Mouse (Mus musculus) ES-E14 (cell line): ENCODE measurements around the gene Secisbp2l. TPM values are rescaled to one million over a fixed set of nuclear protein-coding genes. Genes with fewer than 3 reads are reported as not detected.

Experiments
- DNase-seq: peaks from one replicate; pipeline ENCODE4 v3.0.0-alpha.2; 2013; ENCODE audit warnings: low read depth, low spot score
- H3K27ac ChIP-seq: 2 replicates; pipeline ENCODE4 v1.5.1; 2012; ENCODE audit warnings: low read depth, mild to moderate bottlenecking, low read length, moderate library complexity, mixed read lengths; ENCODE audit not compliant: poor library complexity, insufficient read depth, severe bottlenecking
- H3K36me3 ChIP-seq: 2 replicates; pipeline ENCODE4 v1.6.1; 2012; ENCODE audit warnings: mild to moderate bottlenecking, low read length, moderate library complexity, mixed read lengths; ENCODE audit not compliant: control insufficient read depth, poor library complexity, insufficient read depth, severe bottlenecking
- H3K4me1 ChIP-seq, 2 experiments: fragments of 150-350 bp in 1 of 2; sonication (generic) in 1 of 2; 2 replicates each; pipeline ENCODE4 v1.6.1; 2012; ENCODE audit warnings: low read length in 2 of 2, mild to moderate bottlenecking in 1 of 2, mixed read lengths in 1 of 2; ENCODE audit not compliant: control insufficient read depth in 2 of 2, insufficient read depth in 2 of 2, poor library complexity in 1 of 2
- H3K4me3 ChIP-seq, 2 experiments: fragments of 150-350 bp in 1 of 2; sonication (generic) in 1 of 2; 2 replicates each; pipeline ENCODE4 v1.5.1; 2012; ENCODE audit warnings: low read length in 2 of 2, low read depth in 1 of 2, mild to moderate bottlenecking in 1 of 2, mixed read lengths in 1 of 2; ENCODE audit not compliant: insufficient read depth in 1 of 2, poor library complexity in 1 of 2, severe bottlenecking in 1 of 2
- H3K9ac ChIP-seq: 2 replicates; pipeline ENCODE4 v1.6.1; 2012; ENCODE audit warnings: low read depth, mild to moderate bottlenecking, low read length, mixed read lengths; ENCODE audit not compliant: poor library complexity, insufficient read depth, severe bottlenecking
- H3K9me3 ChIP-seq: fragments of 150-350 bp; sonication (generic); 2 replicates; pipeline ENCODE4 v1.6.1; 2012; ENCODE audit warnings: low read depth, mild to moderate bottlenecking, low read length; ENCODE audit not compliant: control insufficient read depth, insufficient read depth
- CHD2 ChIP-seq: IDR thresholded peaks from 2 replicates; pipeline ENCODE4 v1.6.1; 2014; ENCODE audit warnings: mild to moderate bottlenecking, low read depth, low read length, inconsistent platforms
- HCFC1 ChIP-seq: IDR thresholded peaks from 2 replicates; pipeline ENCODE4 v1.6.1; 2012; ENCODE audit warnings: low read length, inconsistent platforms, borderline replicate concordance; ENCODE audit not compliant: insufficient read depth
- MAFK ChIP-seq: IDR thresholded peaks from 2 replicates; pipeline ENCODE4 v1.6.1; 2014; ENCODE audit warnings: mild to moderate bottlenecking, low read depth, low read length, inconsistent platforms; ENCODE audit not compliant: insufficient read depth
- ZC3H11A ChIP-seq: IDR thresholded peaks from 2 replicates; pipeline ENCODE4 v1.6.1; 2012; ENCODE audit warnings: low read depth, mild to moderate bottlenecking, inconsistent platforms, low read length, borderline replicate concordance
- ZNF384 ChIP-seq: IDR thresholded peaks from 2 replicates; pipeline ENCODE4 v1.6.1; 2012; ENCODE audit warnings: low read depth, low read length, inconsistent platforms
- in situ Hi-C, 2 experiments: fragments of 600-800 bp; cut with MboI; formaldehyde crosslinking; loops; one replicate each; pipeline ENCODE4 v1.15.1; 2025; ENCODE audit warnings: low sequenced_read_pairs in 2 of 2, inconsistent platforms in 1 of 2; ENCODE audit not compliant: unreplicated experiment in 2 of 2
- total RNA-seq: library from RNA; depleted of rRNA; stranded (reverse); fragments of 300-350 nt; gene quantifications from 2 replicates; pipeline ENCODE4 v1.2.3, GENCODE M21; 2012

Gene Secisbp2l
- total RNA-seq, 1 experiment: 14.9 TPM

DNA sequence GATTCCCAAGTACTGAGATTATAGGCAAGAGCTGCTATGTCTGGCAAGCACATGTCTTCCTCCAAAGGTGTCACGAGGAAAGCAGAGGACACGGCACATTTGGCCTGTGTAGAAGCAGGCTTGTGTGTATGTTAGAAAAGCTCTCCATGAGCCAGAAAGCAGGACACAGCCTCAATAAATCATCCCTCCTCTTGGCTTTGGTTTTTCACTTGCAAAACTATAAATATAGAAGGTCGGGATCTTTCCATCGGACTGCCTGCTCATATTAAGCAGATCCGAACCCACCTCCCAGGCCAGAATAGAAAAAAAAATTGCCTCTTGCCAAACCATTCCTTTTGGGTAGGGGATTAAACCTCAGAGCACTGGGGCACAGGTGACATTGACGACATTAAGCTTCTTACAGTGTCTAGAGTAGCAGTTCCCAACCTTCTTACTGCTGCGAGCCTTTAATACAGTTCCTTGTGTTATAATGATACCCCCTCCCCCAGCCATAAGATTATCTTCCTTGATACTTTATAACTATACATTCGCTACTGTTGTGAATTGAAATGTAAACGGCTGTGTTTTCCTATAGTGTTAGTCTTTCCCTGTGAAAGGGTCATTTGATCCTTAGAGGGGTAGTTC lies 31.4 kb upstream of the Secisbp2l start:
- TF ChIP-seq MAFK (no peak), CHD2 (no peak), ZC3H11A (no peak), ZNF384 (no peak), HCFC1 (no peak)
- in situ Hi-C loops: no loop called here
- Histone ChIP-seq H3K27ac (no peak overlapping the region), H3K9ac (no peak overlapping the region), H3K9me3 (no peaks in the 10 kb centered on the region), H3K4me3 (no peak overlapping the region), H3K4me1 (no peaks in the 10 kb centered on the region), H3K36me3 (no peaks in the 10 kb centered on the region)
- no peak for DNase-seq

DNA sequence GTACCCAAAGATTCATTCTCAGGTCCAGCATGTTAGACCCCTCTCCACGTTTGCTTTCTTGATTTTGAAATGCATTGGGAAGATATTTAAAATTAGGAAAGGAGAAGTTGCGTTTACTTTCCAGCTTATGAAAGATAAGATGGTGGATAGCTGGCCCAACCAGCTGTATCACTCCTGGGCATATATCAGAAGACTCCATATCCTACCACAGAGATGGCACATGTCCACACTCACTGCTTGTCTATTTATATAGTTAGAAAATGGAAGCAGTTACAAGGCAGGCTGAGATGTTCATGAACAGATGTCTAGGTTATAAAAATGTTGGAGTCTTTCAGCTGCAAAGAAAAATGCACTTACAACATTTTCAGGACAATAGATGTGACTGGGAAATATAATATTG lies 28.7 kb upstream of the Secisbp2l start:
- in situ Hi-C loops: no loop called here
- H3K9ac ChIP-seq: no peak overlapping the region
- TF ChIP-seq MAFK (no peak), HCFC1 (no peak), CHD2 (no peak), ZC3H11A (no peak), ZNF384 (no peak)
- H3K27ac ChIP-seq: no peak overlapping the region
- H3K36me3 ChIP-seq: no peaks in the 10 kb centered on the region
- H3K4me3 ChIP-seq: no peak overlapping the region
- no peaks in the 10 kb centered on the region for H3K4me1 ChIP-seq
- no peaks in the 10 kb centered on the region for H3K9me3 ChIP-seq
- no peak for DNase-seq

DNA sequence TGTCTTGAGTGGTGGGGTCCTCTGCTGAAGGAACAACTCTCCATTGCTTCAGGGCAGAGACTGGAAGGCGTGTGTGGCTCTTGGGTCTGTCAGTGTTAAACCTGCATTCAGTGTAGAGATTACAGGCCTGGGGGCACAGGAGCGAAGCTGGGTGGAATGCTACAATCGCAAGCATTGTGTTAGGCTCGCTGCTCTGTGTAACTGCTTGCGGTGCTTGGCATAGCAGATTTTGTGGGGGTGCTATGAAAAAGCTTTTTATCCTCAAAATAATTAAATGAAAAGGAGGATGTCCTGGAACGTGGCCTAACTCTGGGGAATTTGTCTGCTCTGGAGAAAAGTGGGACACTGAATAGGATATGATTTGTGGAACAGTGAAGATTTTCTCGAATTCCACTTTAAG lies 26.9 kb upstream of the Secisbp2l start:
- in situ Hi-C loops: no loop called here

DNA sequence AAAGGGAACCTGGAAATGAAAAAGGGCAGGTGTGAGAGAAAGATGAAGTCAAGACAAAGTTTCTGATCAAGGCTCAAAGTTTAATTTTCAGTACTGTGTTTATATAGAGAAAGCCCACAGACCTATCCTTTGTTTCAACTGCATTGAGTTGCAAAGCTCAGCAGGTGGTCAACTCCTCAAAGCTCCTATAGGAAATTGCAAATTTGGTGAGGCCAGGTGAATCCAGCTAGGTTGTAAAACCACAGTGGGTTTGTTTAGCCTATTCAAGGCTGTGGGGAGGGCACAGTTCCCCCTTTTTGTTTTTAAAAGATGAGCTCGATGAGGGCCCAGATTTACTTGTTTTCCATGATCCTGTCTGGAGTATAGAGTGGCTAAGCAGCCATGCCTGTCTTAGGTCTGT lies 23.2 kb upstream of the Secisbp2l start:
- Histone ChIP-seq H3K27ac (no peak overlapping the region), H3K4me3 (no peak overlapping the region), H3K36me3 (no peaks in the 10 kb centered on the region), H3K4me1 (peaks cover 0 to 4% of the 10 kb centered on the region in 2 experiments; a peak in 3 of 4 replicates), H3K9ac (no peak overlapping the region), H3K9me3 (no peaks in the 10 kb centered on the region)
- TF ChIP-seq HCFC1: no peak
- TF ChIP-seq CHD2: no peak
- no peak for TF ChIP-seq ZNF384
- TF ChIP-seq MAFK: no peak
- TF ChIP-seq ZC3H11A: no peak
- DNase-seq: no peak
- in situ Hi-C loops: no loop called here

More for the DNA sequence above, 26.9 kb upstream of the Secisbp2l start:
- H3K4me3 ChIP-seq: no peak overlapping the region
- H3K36me3 ChIP-seq: no peaks in the 10 kb centered on the region
- H3K4me1 ChIP-seq: no peaks in the 10 kb centered on the region
- no peaks in the 10 kb centered on the region for H3K9me3 ChIP-seq
- H3K9ac ChIP-seq: no peak overlapping the region
- no peak for DNase-seq
- TF ChIP-seq CHD2 (no peak), MAFK (no peak)
- H3K27ac ChIP-seq: no peak overlapping the region

DNA sequence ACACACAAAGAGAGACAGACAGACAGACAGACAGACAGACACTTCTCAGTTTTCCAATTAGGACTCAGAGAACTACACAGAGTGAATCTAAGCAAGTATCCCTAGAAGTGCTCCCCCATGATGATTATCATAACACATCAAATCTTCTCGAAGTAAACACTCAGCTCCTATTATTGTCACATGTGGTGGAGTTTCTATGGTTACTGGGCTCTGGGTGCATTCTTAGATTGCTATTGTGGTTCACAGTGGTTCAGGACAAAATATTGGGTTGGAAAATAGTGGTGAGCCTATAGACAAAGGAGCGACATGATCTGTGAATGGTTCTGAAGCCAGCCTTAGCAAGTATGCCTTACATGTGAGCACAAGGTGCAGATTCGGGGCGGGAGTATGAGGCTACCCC lies 19.3 kb upstream of the Secisbp2l start:
- Histone ChIP-seq H3K4me3 (no peak overlapping the region), H3K4me1 (peaks cover 0 to 6% of the 10 kb centered on the region in 2 experiments; a peak in 3 of 4 replicates), H3K27ac (no peak overlapping the region), H3K36me3 (no peaks in the 10 kb centered on the region), H3K9me3 (no peaks in the 10 kb centered on the region), H3K9ac (no peak overlapping the region)
- DNase-seq: no peak
- TF ChIP-seq MAFK: no peak
- no peak for TF ChIP-seq HCFC1
- TF ChIP-seq ZNF384: no peak
- TF ChIP-seq CHD2: no peak
- TF ChIP-seq ZC3H11A: no peak
- in situ Hi-C loops: no loop called here
